Mouse (Mus musculus) CD4-positive, CD25-positive, alpha-beta regulatory T cell, adult 2 months (primary cell): ENCODE data around the gene Ptms.
"Not testable (repeated sequence)": the region's sequence is repeated elsewhere in the genome, so short reads cannot be mapped to it uniquely, and the experiment has no call there.

Source experiments
- DNase-seq: peaks from one replicate; pipeline ENCODE4 v3.0.0-alpha.2; 2012; ENCODE audit warnings: low read depth, low spot score

Gene Ptms

GRCm38 (mm10) chr6:124904991-124905860 is 14.7 kb downstream of the Ptms start:
- DNase-seq, result no peak

DNA sequence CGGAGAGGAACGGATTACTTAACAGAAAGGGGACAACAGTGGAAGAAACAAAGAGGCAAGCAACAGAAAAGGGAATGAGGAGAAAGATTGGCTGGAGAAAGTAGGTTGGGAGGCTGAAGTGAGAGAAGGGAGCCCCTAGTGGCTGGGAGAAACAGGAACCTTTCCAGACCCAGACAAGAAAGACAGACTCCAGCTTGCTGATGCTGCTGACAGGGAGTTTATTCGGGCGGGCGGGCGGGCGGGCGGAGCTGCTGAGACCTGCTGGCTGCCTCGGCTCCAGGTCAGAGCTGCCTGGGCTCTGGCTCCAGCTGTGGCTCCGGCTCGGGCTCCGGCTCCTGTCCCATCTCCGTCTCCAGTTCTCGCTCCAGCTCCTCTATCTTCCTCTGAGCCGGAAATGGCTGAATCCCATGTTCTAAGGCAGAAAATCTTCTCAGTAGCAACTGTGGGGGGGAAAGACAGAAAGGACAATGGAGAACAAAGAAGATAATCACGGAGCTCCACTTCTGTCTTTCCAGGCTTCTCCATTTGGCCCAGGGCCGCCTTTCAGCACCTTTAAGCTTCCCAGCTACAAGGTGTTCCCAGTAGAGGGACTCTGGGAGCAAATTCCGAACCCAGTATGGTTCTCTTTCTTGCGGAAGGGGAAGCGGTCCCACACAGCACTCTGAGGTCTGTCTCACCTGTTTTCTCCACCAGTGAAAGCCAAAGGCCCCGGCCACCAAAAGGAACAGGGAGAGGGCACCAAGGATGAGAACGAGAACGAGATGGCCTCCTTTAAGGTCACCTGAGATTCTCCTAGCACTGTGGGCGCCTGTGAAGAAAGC is 15.5 kb downstream of the Ptms start:
- DNase-seq, result peak; percentile 69

DNA sequence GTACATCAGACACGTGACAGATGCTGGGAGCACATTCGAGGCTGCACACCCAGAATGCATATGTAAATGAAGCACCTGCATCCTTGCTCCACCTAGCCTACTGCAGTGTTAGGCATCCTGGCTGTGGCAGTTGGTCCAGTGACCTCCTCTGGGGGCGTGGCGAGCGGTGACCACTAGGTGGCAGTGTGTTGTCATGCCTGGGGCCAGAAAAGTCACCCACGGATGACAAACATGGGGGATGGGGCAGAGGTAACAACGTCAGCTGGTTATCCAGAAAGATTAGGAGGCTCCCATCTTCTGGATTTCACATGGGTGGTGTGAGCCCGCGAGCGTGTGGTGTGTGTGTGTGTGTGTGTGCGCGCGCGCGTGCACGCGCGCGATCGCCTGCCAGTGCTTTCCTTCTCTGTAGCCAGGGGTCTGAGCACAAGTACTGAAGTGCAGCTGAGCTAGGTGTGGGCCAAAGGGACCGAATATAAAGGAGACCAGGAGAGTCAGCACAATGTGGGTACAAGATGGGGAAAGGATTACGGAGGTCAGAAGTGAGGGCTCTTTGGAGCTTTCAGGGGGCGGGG is 16.2 kb downstream of the Ptms start:
- peak; percentile 95 for DNase-seq

DNA sequence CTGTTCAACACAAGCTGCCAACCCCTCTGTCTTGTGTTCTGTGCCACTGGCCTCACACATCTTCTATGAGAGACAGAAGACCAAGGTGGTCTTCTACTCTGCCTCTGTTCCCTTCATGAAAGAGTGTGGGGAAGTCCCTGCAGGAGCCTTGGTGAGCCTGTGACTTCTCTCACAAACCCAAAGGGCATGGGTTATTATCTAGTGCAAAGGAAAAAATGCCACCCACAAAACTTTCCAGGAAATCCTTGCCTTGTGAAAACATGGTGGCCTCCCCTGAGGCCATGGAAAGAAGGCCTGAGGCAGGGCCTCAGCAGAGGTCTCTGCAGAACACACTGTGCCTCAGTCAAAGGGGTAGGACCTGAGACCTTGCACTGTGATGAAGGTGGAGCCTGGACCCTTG is 18.1 kb downstream of the Ptms start:
- DNase-seq, result peak; percentile 37

- DNase-seq, result peak; percentile 65
Observed at GRCm38 (mm10) chr6:124900801-124901480, 19.0 kb downstream of the Ptms start.

GRCm38 (mm10) chr6:124900056-124900800 is 19.7 kb downstream of the Ptms start:
- DNase-seq, result peak; percentile 60

DNA sequence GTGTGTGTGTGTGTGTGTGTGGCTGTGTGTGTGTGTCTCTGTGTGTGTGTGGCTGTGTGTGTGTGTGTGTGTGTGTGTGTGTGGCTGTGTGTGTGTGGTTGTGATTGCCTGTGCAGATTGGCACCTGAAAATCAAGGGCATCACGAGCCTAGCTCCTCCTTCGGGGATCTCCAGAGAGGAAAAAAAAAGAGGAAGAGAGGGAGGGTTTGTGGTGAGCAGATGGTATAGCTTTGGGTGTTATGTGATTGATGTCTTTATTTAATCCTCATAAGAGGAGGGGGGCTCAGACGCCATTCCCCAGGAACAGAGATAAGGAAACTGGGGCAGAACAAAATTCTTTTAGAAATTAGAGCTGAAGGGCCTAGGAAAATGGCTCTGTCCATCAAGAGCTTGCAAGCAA is 21.5 kb downstream of the Ptms start:
- peak; percentile 54 for DNase-seq

GRCm38 (mm10) chr6:124894113-124894512 is 25.8 kb downstream of the Ptms start:
- not testable (repeated sequence) for DNase-seq

DNA sequence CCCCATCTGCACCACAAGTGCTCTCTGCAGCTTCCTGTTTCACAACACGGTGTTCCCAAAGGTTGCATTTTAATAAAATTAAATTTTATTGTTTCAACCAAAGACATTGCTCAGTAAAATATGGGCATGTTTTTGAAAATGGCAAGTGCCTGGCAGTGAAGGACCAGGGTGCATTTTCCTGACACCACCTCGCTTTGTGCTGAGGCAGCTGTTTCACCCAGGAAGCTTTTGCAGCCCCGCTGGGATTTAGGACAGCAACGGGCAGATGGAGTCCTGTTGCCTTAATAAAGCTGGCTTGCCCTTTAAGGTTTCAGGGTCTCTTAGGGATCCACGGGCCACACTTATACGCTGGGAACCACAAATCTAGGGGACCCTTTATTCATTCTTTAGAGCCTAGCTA is 28.9 kb downstream of the Ptms start:
- DNase-seq, result no peak

GRCm38 (mm10) chr6:124888555-124889125 is 31.3 kb downstream of the Ptms start:
- no peak for DNase-seq

GRCm38 (mm10) chr6:124887986-124888385 is 31.9 kb downstream of the Ptms start, which contains the start of gene Cd4:
Cd4 (minus strand) TSS chr6:124888221.
- DNase-seq, result peak; percentile 68

DNA sequence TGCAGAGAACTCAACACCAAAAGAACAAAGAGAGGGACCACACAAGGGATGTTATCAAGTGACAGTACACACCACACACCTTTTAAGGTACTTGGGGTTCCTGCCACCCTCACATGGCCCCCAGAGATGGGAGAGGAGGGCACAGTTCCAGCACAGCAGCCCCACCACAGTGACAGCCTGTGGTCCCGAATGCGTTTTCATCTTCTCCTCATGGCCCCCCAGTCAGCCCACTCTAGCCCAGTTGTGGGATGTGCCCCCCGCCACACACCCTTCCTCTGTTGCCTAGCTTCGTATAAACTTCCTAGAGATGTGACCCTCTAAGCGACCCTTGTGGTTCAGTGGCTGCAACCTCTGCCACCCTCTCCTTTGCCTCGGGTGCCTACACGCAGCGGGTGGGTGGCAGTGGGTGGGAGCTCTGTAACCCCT is 33.9 kb downstream of the Ptms start:
- peak; percentile 42 for DNase-seq

DNA sequence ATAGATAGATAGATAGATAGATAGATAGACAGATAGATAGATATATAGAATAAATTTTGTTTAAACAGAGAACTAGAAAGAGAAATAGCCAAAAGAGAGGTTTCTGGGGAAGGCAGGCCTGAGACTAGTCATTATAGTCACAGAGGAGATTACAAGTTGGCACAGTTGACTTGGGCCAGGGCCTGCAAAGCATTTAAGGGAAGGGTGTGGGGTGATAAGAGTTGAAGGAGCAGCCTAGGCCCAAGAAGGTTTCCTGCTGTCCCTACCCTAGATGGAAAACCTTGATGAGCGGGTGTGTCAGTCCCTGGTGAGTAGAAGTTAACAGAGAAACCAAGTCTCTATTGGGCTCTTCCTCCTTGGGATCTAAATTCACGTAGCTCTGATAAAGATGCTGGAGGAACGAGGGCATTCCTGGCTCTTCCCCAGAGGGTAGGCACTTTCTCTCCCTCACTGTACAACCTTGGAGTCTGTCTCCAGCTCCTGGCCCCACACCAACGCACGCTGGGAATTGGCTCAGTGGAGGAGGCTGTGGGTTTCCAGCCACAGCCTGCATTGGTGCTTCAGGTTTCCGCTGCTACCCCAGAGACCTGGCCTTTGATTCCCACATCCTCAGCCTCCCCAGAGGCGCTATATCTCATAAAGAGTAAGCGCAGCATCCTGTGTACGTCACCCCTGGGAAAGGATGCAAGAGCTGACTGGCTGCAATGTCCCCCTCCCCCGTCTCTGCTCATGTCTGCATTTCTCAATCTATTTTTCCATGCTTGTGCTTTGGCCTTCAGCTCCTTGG is 35.0 kb downstream of the Ptms start:
- DNase-seq, result peak; percentile 88

GRCm38 (mm10) chr6:124883351-124883750 is 36.6 kb downstream of the Ptms start:
- DNase-seq, result no peak

GRCm38 (mm10) chr6:124881821-124882220 is 38.1 kb downstream of the Ptms start:
- DNase-seq, result no peak

GRCm38 (mm10) chr6:124879390-124879789 is 40.5 kb downstream of the Ptms start:
- no peak for DNase-seq

- no peak for DNase-seq
Observed at GRCm38 (mm10) chr6:124874348-124874747, 45.6 kb downstream of the Ptms start.

DNA sequence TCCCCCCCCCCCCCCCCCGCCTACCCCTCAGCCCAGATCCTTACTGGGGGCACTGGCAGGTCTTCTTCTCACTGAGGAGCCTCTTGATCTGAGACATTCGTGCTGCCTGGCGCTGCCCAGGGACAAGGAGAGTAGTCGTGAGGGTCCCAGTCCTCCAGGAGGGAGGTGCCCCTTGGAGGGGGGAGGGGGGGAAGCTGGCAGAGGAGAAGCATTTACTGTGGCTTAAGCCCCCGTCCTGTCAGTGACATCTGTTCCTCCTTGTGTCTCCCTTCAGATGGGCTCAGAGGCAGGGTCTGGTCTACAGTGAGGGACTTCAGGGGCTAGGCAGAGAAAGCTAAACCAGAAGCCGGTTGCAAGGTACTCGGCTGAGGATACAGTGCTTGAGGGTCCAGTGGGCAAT is 53.3 kb downstream of the Ptms start:
- no peak for DNase-seq

DNA sequence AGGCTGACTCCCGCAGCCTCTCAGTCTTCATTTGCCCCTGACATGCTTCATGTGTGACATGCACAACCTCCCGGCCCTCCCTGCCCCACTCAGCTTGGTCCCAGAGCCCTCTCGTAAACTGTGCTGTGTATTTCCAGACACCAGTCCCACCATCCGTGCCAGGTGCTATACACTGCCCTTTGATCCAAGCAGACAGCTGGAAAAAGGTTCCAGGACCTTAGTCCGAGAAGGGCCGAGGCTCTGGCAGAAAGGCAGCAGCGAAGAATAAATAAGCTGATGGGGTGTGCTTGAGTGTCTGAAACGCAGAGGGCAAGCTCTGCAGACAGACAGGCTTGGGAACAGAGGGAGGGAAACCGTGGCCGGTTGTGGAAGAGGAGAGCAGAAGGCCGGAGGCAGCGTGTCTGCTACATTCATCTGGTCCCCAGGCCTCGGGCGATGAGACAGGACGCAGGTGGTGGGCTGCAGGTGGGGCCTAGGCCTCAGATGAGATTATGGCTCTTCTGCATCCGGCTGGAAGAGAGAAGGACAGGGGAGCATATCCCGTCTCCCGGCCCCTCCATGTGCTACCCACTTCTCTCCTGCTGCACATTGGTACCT is 54.0 kb downstream of the Ptms start:
- DNase-seq, result no peak
